Comparison of ENCODE assay signal across 21 mouse cellular contexts in the genomic region with DNA sequence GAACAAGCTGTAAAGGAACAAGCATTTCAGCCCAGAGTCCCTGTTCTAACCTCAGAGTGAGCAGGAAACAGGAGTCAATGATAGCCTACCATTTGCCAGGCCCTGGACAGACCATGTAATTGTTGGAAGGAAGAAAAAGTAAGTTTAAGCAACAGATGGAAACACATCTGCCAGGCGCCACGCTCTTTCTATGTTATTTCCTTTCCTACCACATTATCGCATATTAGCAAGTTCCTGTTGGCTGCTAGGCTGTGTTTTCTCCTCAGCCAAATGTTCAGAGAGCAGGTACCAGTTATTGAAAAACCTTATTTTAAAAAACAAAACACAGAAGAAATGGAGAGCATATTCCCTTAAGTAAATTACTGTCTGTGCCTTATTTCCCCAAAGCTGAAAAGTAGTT.
DNase-seq lines count a peak whose midpoint lies in the region; ATAC-seq and TF ChIP-seq lines count a peak whose summit lies in the region.
"Had no signal": no experiment of that assay in that cellular context is flagged by ENCODE, and none has a peak within 500 bp of the region (broad histone marks: within the 10 kb centered on the region; RNA-seq: fewer than 3 reads in every experiment).

No protein-coding gene starts in this region.

- ATAC-seq in frontal cortex, adult (ENCODE audit: low TSS enrichment), result peak; percentile 54
- ATAC-seq: activated CD4-positive, CD25-positive, alpha-beta regulatory T cell, adult 4 months; Patski had no signal

- 61% methylated on average over 3 of the region's 3 CpGs for WGBS in lung, adult 2 months

- DNase-seq in frontal cortex, postnatal 10 days (ENCODE audit: low spot score in 2 of 2), result no peak
- peak; percentile 38 for DNase-seq in layer of hippocampus, adult 11-12 months (ENCODE audit: low spot score)
- DNase-seq in layer of hippocampus, postnatal 36 days, result peak; percentile 14 to 15
- peak; percentile 22 for DNase-seq in right cerebral cortex, postnatal 25 days
- DNase-seq in c-Kit-positive CD71-positive TER-119-positive erythroid progenitor cells, embryonic 14.5 days (ENCODE audit: low spot score), result no peak
- DNase-seq in lung, adult 2 months, result no peak
- DNase-seq: adrenal gland, postnatal 25 days; heart, adult 18-20 months; kidney, adult 8-10 months; kidney, postnatal 25 days; liver; lung, adult 18-20 months; lung, postnatal 4 days; thymus, postnatal 14 days had no signal

- no peaks in the 10 kb centered on the region for H3K4me1 ChIP-seq in lung, adult 2 months (ENCODE audit: control insufficient read depth, insufficient read depth, low read length)
- H3K4me1 ChIP-seq: embryonic facial prominence, embryonic 12.5 days; heart, embryonic 15.5 days; hindbrain, embryonic 10.5 days; stomach, embryonic 15.5 days had no signal

- no peak for TF ChIP-seq CTCF in lung, adult 2 months (IDR thresholded peaks at IDR 0.05; ENCODE audit: insufficient read depth, low read length)

- no peak overlapping the region for H3K4me3 ChIP-seq in lung, adult 2 months (replicated peaks; ENCODE audit: extremely low read depth, low read depth, low read length)
- H3K4me3 ChIP-seq: embryonic facial prominence, embryonic 12.5 days; heart, embryonic 15.5 days; hindbrain, embryonic 10.5 days; stomach, embryonic 15.5 days had no signal

- no peak for TF ChIP-seq POLR2A in lung, adult 2 months (IDR thresholded peaks at IDR 0.05; ENCODE audit: borderline replicate concordance, extremely low read depth, low read depth, low read length)

Comparison
In these comparisons a context has a peak if more than half of its experiments do, and no peak if none do; other contexts are left out.
1. DNase-seq: peak in layer of hippocampus, adult 11-12 months (single experiment), layer of hippocampus, postnatal 36 days (2 of 2) and right cerebral cortex, postnatal 25 days (single experiment); none in frontal cortex, postnatal 10 days (0 of 2), c-Kit-positive CD71-positive TER-119-positive erythroid progenitor cells, embryonic 14.5 days (single experiment) and lung, adult 2 months (single experiment).